Mouse (Mus musculus): ENCODE data around the gene Zfp120. TPM values are rescaled to one million over a fixed set of nuclear protein-coding genes. Genes with fewer than 3 reads are reported as not detected.
A peak's percentile ranks its signal among the peaks of the same experiment; 100 is the strongest.
"Not testable (repeated sequence)": the region's sequence is repeated elsewhere in the genome, so short reads cannot be mapped to it uniquely, and the experiment has no call there.

Zfp120 gene
- total RNA-seq (2021): 1 to 10 TPM; 9.2 to 9.5 TPM

- intact Hi-C loops (cut with DNase I): no loop called here
- peak; percentile 84 to 86 for DNase-seq (ENCODE audit: low spot score in 2 of 2)
Measured at GRCm38 (mm10) chr2:150136435-150136897, at the start of gene Zfp120. TSS of gene Zfp120 (minus strand) at chr2:150136708.

- DNase-seq (ENCODE audit: low spot score in 2 of 2); intact Hi-C loops (cut with DNase I): not testable (repeated sequence)
Measured at GRCm38 (mm10) chr2:150181570-150181999, 45.1 kb upstream of the Zfp120 start, which contains the start of gene Gm14139. TSS of gene Gm14139 (plus strand) at chr2:150181755.

GRCm38 (mm10) chr2:150181046-150181445 lies 44.5 kb upstream of the Zfp120 start:
- intact Hi-C loops (cut with DNase I); DNase-seq (ENCODE audit: low spot score in 2 of 2): not testable (repeated sequence)

- DNase-seq (ENCODE audit: low spot score in 2 of 2); intact Hi-C loops (cut with DNase I): not testable (repeated sequence)
Measured at GRCm38 (mm10) chr2:150179579-150179978, 43.1 kb upstream of the Zfp120 start, which contains the start of gene Gm10770. TSS of gene Gm10770 (minus strand) at chr2:150179679.

- intact Hi-C loops (cut with DNase I): no loop called here
- DNase-seq (ENCODE audit: low spot score in 2 of 2): no peak
Measured at GRCm38 (mm10) chr2:150173833-150174232, 37.3 kb upstream of the Zfp120 start.

GRCm38 (mm10) chr2:150166703-150167102 lies 30.2 kb upstream of the Zfp120 start:
- DNase-seq (ENCODE audit: low spot score in 2 of 2): no peak
- intact Hi-C loops (cut with DNase I): no loop called here

- intact Hi-C loops (cut with DNase I): no loop called here
- no peak for DNase-seq (ENCODE audit: low spot score in 2 of 2)
Measured at GRCm38 (mm10) chr2:150132773-150133172, 3.7 kb downstream of the Zfp120 start.

GRCm38 (mm10) chr2:150132002-150132401 lies 4.5 kb downstream of the Zfp120 start:
- intact Hi-C loops (cut with DNase I); DNase-seq (ENCODE audit: low spot score in 2 of 2): not testable (repeated sequence)

GRCm38 (mm10) chr2:150111247-150111912 lies 25.1 kb downstream of the Zfp120 start:
- intact Hi-C loops (cut with DNase I): no loop called here
- DNase-seq (ENCODE audit: low spot score in 2 of 2): no peak

GRCm38 (mm10) chr2:150099618-150100017 lies 36.9 kb downstream of the Zfp120 start:
- not testable (repeated sequence) for DNase-seq (ENCODE audit: low spot score in 2 of 2)
- intact Hi-C loops (cut with DNase I): loop anchor here (2.0 kb wide), 2 partner anchors 677 to 749 kb away; no protein-coding TSS in a partner anchor

Other genes with a start within 250 kb of the Zfp120 start
- not detected for gene Gm10770, start 43.0 kb upstream of the Zfp120 start, total RNA-seq (2021)
- gene Gm14139, start 45.0 kb upstream of the Zfp120 start, total RNA-seq (2021): not detected
- gene Zfp937, start 81.4 kb upstream of the Zfp120 start, total RNA-seq (2021): 1 to 10 TPM; 9.0 to 9.8 TPM
- gene Gm21994, start 118.9 kb upstream of the Zfp120 start, total RNA-seq (2021): 1 to 10 TPM; 7.2 to 8.3 TPM
- under 1 TPM in 1 of 2 experiments, not detected in 1; 0.25 TPM for gene Gm14124, start 120.8 kb upstream of the Zfp120 start, total RNA-seq (2021)
- 1 to 10 TPM; 2.4 to 2.9 TPM for gene Gm10130, start 187.0 kb upstream of the Zfp120 start, total RNA-seq (2021)
- 1 to 10 TPM; 8.6 to 9.5 TPM for gene 3300002I08Rik, start 226.1 kb upstream of the Zfp120 start, total RNA-seq (2021)